In genomic region chr13:113728111-113728510, GRCm38 (mm10) we compare ENCODE assay signal across 8 mouse cellular contexts.
A peak's percentile ranks its signal among the peaks of the same experiment; 100 is the strongest.
DNase-seq lines count a peak whose midpoint lies in the region; ATAC-seq lines count a peak whose summit lies in the region.
"Had no signal": no experiment of that assay in that cellular context is flagged by ENCODE, and none has a peak within 500 bp of the region (broad histone marks: within the 10 kb centered on the region; RNA-seq: fewer than 3 reads in every experiment).

No protein-coding gene starts in this region.

- H3K27me3 ChIP-seq in hindbrain, embryonic 11.5 days (ENCODE audit: control insufficient read depth, insufficient read depth, low read length), result no peaks in the 10 kb centered on the region

- H3K9ac ChIP-seq in hindbrain, embryonic 11.5 days (ENCODE audit: low read depth, low read length), result no peak overlapping the region

- WGBS in hindbrain, embryonic 11.5 days, result 44% methylated on average over 5 of the region's 5 CpGs

- intact Hi-C loops in heart, postnatal 25 days (cut with DNase I), result no loop called here

- peak overlapping the region; percentile 40; the same call in 1 of the 2 replicates for H3K27ac ChIP-seq in brown adipose tissue, adult 24 weeks (replicated peaks; ENCODE audit: low read depth, low read length)
- no peak overlapping the region for H3K27ac ChIP-seq in hindbrain, embryonic 11.5 days (ENCODE audit: low read depth, low read length)

- ATAC-seq in hindbrain, embryonic 11.5 days (ENCODE audit: low FRiP score), result no peak

- H3K4me3 ChIP-seq in brown adipose tissue, adult 24 weeks (ENCODE audit: insufficient read depth, low read depth, low read length), result no peak overlapping the region
- no peak overlapping the region for H3K4me3 ChIP-seq in hindbrain, embryonic 11.5 days (ENCODE audit: low read depth, low read length)
- H3K4me3 ChIP-seq: myocyte had no signal

- peaks cover 7% of the 10 kb centered on the region; the same call in 1 of the 2 replicates for H3K4me1 ChIP-seq in brown adipose tissue, adult 24 weeks (ENCODE audit: control insufficient read depth, insufficient read depth, insufficient read length, low read length)
- H3K4me1 ChIP-seq in hindbrain, embryonic 11.5 days (replicated peaks; ENCODE audit: control insufficient read depth, insufficient read depth, low read length), result no peaks in the 10 kb centered on the region

- H3K4me2 ChIP-seq in hindbrain, embryonic 11.5 days (replicated peaks; ENCODE audit: low read depth, low read length), result no peak overlapping the region

- DNase-seq in ovary, postnatal 10 days (ENCODE audit: low spot score), result peak; percentile 16
- no peak for DNase-seq in ovary, adult 18-20 months (ENCODE audit: low spot score)
- DNase-seq in heart, postnatal 25 days (ENCODE audit: low spot score), result peak; percentile 6
- DNase-seq in mesoderm, embryonic 11.5 days (ENCODE audit: low read depth, low spot score), result peak; percentile 71
- no peak for DNase-seq in hindbrain, embryonic 11.5 days (ENCODE audit: low spot score)
- DNase-seq in thymus, postnatal 25 days, result no peak

- H3K9me3 ChIP-seq in hindbrain, embryonic 11.5 days (ENCODE audit: control insufficient read depth, low read length), result no peaks in the 10 kb centered on the region

- no peaks in the 10 kb centered on the region for H3K36me3 ChIP-seq in hindbrain, embryonic 11.5 days (ENCODE audit: control insufficient read depth, insufficient read depth, low read length)

Comparison
In these comparisons a context has a peak if more than half of its experiments do, and no peak if none do; other contexts are left out.
1. DNase-seq: peak in ovary, postnatal 10 days (single experiment), heart, postnatal 25 days (single experiment) and mesoderm, embryonic 11.5 days (single experiment); none in ovary, adult 18-20 months (single experiment), hindbrain, embryonic 11.5 days (single experiment) and thymus, postnatal 25 days (single experiment).